Comparison of ENCODE assay signal across 8 mouse cellular contexts in the genomic region with DNA sequence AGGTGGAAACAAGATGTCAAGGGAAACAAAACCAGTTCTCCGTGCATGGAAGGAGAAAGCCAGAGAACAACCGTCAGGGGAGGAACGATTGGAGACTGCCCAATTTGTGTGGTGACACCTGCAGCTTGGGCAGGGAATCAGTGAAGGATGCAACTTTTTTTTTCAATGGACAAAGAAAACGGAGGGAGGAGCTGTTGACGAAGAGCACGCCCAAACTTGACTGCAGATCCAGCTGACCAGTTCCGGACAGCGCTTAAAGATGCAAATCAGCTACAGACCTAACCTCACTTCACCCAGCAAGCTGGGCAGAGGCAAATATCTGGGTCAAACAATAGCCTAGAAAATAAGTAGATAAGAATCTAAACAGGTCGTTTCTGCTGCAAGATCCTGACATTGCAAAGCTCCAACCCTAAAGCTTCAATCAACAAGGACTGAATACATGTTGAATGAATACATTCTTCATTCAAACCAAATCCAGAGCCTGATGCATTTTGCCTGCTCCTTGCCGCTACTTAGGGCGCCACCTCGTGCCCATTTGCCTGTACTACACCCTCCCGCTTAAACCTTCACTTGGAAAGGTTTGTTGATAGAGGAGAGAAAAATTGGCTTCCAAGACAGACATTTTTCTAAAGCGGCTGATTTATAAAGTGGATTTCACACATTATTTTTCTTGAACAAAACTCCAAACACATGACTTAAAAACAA.
A peak's percentile ranks its signal among the peaks of the same experiment; 100 is the strongest.
DNase-seq lines count a peak whose midpoint lies in the region; ATAC-seq lines count a peak whose summit lies in the region.
"Had no signal": no experiment of that assay in that cellular context is flagged by ENCODE, and none has a peak within 500 bp of the region (broad histone marks: within the 10 kb centered on the region; RNA-seq: fewer than 3 reads in every experiment).

No protein-coding gene starts in this region.

- H3K27me3 ChIP-seq in midbrain, embryonic 15.5 days (replicated peaks): no peaks in the 10 kb centered on the region

- peak; percentile 90 for DNase-seq in ZHBTc4 (ENCODE audit: low read depth, low spot score)
- peak; percentile 81 to 87 for DNase-seq in cerebellum, adult 18-20 months
- peak; percentile 47 to 84 for DNase-seq in frontal cortex, postnatal 10 days (ENCODE audit: low spot score in 2 of 2)
- DNase-seq in left cerebral cortex, postnatal 14 days (ENCODE audit: low spot score in 2 of 2): peak; percentile 86 to 94
- peak; percentile 66 to 88 for DNase-seq in spleen, adult 18-20 months

- H3K27ac ChIP-seq in midbrain, embryonic 15.5 days: no peak overlapping the region

- H3K4me1 ChIP-seq in midbrain, embryonic 15.5 days: peaks cover 6% of the 10 kb centered on the region
- H3K4me1 ChIP-seq: megakaryocyte, embryonic 14.5 days had no signal

- peak overlapping the region; percentile 28; the same call in 1 of the 2 replicates for H3K4me2 ChIP-seq in midbrain, embryonic 15.5 days

- H3K36me3 ChIP-seq in midbrain, embryonic 15.5 days (replicated peaks): no peaks in the 10 kb centered on the region

- intact Hi-C loops in left cerebral cortex, postnatal 14 days (cut with DNase I): loop anchor here (2.0 to 5.0 kb wide), 3 partner anchors 244 to 466 kb away; no protein-coding TSS in a partner anchor

- H3K9me3 ChIP-seq in midbrain, embryonic 15.5 days: no peaks in the 10 kb centered on the region
- H3K9me3 ChIP-seq: megakaryocyte, embryonic 14.5 days had no signal

- WGBS in midbrain, embryonic 15.5 days: 10% methylated on average over 14 of the region's 14 CpGs

- H3K9ac ChIP-seq in midbrain, embryonic 15.5 days: no peak overlapping the region

- ATAC-seq in inflammation-experienced regulatory T-cells, adult 6 months: peak; percentile 77
- no peak for ATAC-seq in midbrain, embryonic 15.5 days (replicated peaks)

- H3K4me3 ChIP-seq in midbrain, embryonic 15.5 days: no peak overlapping the region
- H3K4me3 ChIP-seq: megakaryocyte, embryonic 14.5 days had no signal
